Mouse (Mus musculus) heart, postnatal 0 days (tissue): ENCODE measurements around the gene Rpl5. TPM values are rescaled to one million over a fixed set of nuclear protein-coding genes. Genes with fewer than 3 reads are reported as not detected.

Source experiments
- ATAC-seq: fragments of 200-750 bp; cut with Nextera tagmentation; 2 replicates; pipeline ENCODE4 v1.8.0; 2017; ENCODE audit warnings: low read depth, moderate number of reproducible peaks, moderate library complexity; ENCODE audit not compliant: insufficient read depth
- DNase-seq: peaks from one replicate; pipeline ENCODE4 v3.0.0-alpha.2; 2016; ENCODE audit warnings: low spot score
- H3K27ac ChIP-seq: fragments of 300-500 bp; sonication (generic); 2 replicates; pipeline ENCODE4 v1.5.1; 2014; ENCODE audit warnings: low read depth, mild to moderate bottlenecking
- H3K27me3 ChIP-seq: fragments of 300-500 bp; sonication (generic); 2 replicates; pipeline ENCODE4 v1.6.1; 2014; ENCODE audit warnings: low read length, mixed read lengths; ENCODE audit not compliant: control insufficient read depth, insufficient read depth
- H3K36me3 ChIP-seq: fragments of 300-500 bp; sonication (generic); replicated peaks from 2 replicates; pipeline ENCODE4 v1.6.1; 2014; ENCODE audit warnings: low read length, mixed read lengths; ENCODE audit not compliant: control insufficient read depth, insufficient read depth
- H3K4me1 ChIP-seq: fragments of 300-500 bp; sonication (generic); 2 replicates; pipeline ENCODE4 v1.6.1; 2014; ENCODE audit warnings: antibody characterized with exemption; ENCODE audit not compliant: control insufficient read depth, insufficient read depth
- H3K4me2 ChIP-seq: fragments of 300-500 bp; sonication (generic); 2 replicates; pipeline ENCODE4 v1.6.1; 2014; ENCODE audit warnings: low read depth, mild to moderate bottlenecking, low read length, moderate library complexity
- H3K4me3 ChIP-seq: fragments of 300-500 bp; sonication (generic); 2 replicates; pipeline ENCODE4 v1.5.1; 2014; ENCODE audit warnings: low read depth, low read length
- H3K9ac ChIP-seq: fragments of 300-500 bp; sonication (generic); replicated peaks from 2 replicates; pipeline ENCODE4 v1.6.1; 2014; ENCODE audit warnings: low read depth, low read length, mixed read lengths
- H3K9me3 ChIP-seq: fragments of 300-500 bp; sonication (generic); replicated peaks from 2 replicates; pipeline ENCODE4 v1.6.1; 2016; ENCODE audit warnings: low read length; ENCODE audit not compliant: control insufficient read depth
- CTCF ChIP-seq: IDR thresholded peaks from 2 replicates; pipeline ENCODE4 v1.5.1; 2016; ENCODE audit warnings: antibody characterized with exemption, control low read depth, low read depth
- EP300 ChIP-seq: IDR thresholded peaks from 2 replicates; pipeline ENCODE4 v1.6.1; 2016; ENCODE audit warnings: antibody characterized with exemption, low read depth
- WGBS: fragments of 180-500 bp; shearing (Covaris S2); extraction: QIAGEN DNeasy Blood & Tissue Kit; methylation state at CpG from one replicate; pipeline ENCODE4 v1.1.7; 2014; 5-methylcytosine and 5-hydroxymethylcytosine counted together
- polyA plus RNA-seq: library from polyadenylated mRNA; unstranded; fragments of >200 nt; fragmentation: Nextera tagmentation; extraction: Ambion mirVana; gene quantifications from 2 replicates; pipeline ENCODE4 v1.2.1, GENCODE M21; 2015
- total RNA-seq: library from RNA; depleted of rRNA; stranded (reverse); fragments of >200 nt; gene quantifications from 2 replicates; pipeline ENCODE4 v1.2.3, GENCODE M21; 2014; ENCODE audit warnings: low replicate concordance; rRNA removed

Rpl5 gene
- total and polyA plus RNA-seq, 2 experiments from 2014 or later: 26.8 to 233 TPM

DNA sequence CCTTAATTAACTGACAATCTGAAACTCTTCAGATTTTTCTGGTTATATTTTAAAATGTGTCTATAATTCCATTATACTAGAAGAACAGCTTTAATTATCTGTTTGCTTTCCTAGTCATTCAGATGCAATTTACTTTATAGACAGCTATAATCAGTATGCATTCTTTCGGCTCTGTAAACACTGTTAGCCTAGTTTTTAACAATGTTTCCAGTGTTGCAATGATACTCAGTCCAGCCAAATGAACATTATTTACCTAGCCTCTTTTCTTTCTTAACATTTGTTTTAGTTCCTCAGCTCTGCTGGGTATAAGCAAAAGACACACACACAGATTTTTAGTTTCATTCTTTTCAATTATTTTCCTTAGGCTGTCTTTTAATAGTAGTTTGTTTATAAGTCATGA lies 48.6 kb downstream of the Rpl5 start:
- TF ChIP-seq CTCF: no peak
- H3K4me2 ChIP-seq: no peak overlapping the region
- H3K4me3 ChIP-seq: no peak overlapping the region
- no peak overlapping the region for H3K27ac ChIP-seq
- peaks cover 10% of the 10 kb centered on the region; the same call in 1 of the 2 replicates for H3K4me1 ChIP-seq
- 0 out of 2 replicates have a peak, but pooled peaks cover 3% of the 10 kb centered on the region for H3K9me3 ChIP-seq
- ATAC-seq (no peak), DNase-seq (no peak)
- no peaks in the 10 kb centered on the region for H3K36me3 ChIP-seq
- no peaks in the 10 kb centered on the region for H3K27me3 ChIP-seq
- no peak overlapping the region for H3K9ac ChIP-seq
- 89% methylated on average over 1 of the region's 1 CpGs for WGBS

DNA sequence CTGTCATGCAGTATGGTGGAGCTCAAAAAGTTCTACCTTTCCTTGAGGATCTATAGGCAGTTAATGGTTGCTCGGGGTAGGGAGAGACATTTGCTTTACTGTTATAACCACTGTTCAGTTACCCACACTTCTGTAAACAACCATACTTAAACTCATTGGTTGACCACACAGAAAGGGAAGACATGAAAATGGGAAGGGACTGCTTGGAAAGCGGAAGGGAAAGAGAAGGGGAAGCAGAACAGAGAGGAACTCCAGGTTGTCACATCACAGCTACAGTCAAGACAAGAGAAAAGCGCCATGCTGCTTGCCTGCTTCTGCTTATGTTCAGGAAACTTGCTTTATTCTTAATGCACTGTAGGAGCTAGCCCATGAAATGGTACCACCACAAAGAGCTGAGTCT lies 49.3 kb downstream of the Rpl5 start:
- no peak overlapping the region for H3K4me3 ChIP-seq
- H3K4me2 ChIP-seq: no peak overlapping the region
- no peak for TF ChIP-seq CTCF
- TF ChIP-seq EP300: no peak
- 89% methylated on average over 3 of the region's 3 CpGs for WGBS
- H3K9ac ChIP-seq: no peak overlapping the region
- peaks cover 10% of the 10 kb centered on the region; the same call in 1 of the 2 replicates for H3K4me1 ChIP-seq
- ATAC-seq (no peak), DNase-seq (no peak)
- no peaks in the 10 kb centered on the region for H3K27me3 ChIP-seq
- no peak overlapping the region for H3K27ac ChIP-seq
- H3K36me3 ChIP-seq: no peaks in the 10 kb centered on the region
- H3K9me3 ChIP-seq: 0 out of 2 replicates have a peak, but pooled peaks cover 3% of the 10 kb centered on the region

DNA sequence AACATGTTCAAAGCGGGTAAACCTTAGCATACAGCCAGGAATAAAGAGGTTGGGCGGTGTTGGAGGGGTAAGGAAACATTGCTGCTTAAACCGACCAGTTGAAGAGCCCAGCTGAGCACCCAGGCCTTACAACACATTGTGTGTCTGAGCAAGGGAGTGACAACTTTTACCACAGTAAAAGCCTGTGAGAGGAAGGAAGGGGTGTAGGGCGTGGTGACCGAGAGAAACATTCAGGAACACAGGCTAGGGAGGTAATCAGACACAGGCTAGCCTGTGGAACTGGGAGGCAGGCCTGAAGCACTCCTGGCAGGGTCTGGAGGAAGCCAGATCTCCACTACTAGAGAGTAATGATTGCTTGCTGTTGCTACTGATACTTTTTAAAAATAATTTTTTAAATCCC lies 50.3 kb downstream of the Rpl5 start:
- no peak overlapping the region for H3K4me2 ChIP-seq
- H3K4me3 ChIP-seq: no peak overlapping the region
- H3K27ac ChIP-seq: peak overlapping the region; percentile 30; the same call in 1 of the 2 replicates
- no peaks in the 10 kb centered on the region for H3K27me3 ChIP-seq
- peaks cover 10% of the 10 kb centered on the region; the same call in 1 of the 2 replicates for H3K4me1 ChIP-seq
- TF ChIP-seq CTCF: no peak
- no peak for TF ChIP-seq EP300
- WGBS: 61% methylated on average over 5 of the region's 5 CpGs
- no peak for ATAC-seq
- H3K36me3 ChIP-seq: no peaks in the 10 kb centered on the region
- no peak overlapping the region for H3K9ac ChIP-seq
- H3K9me3 ChIP-seq: 0 out of 2 replicates have a peak, but pooled peaks cover 3% of the 10 kb centered on the region
- DNase-seq: no peak

Other genes with a start within 250 kb of the Rpl5 start
- 0.62 TPM in 1 of 2 replicates, not detected in the other for gene Gfi1, start 174.5 kb upstream of the Rpl5 start, total RNA-seq
- gene Gfi1, start 174.5 kb upstream of the Rpl5 start, polyA plus RNA-seq: not detected in 2 replicates
- gene Ube2d2b, start 70.4 kb upstream of the Rpl5 start, total RNA-seq: not detected in 2 replicates
- not detected in 2 replicates for gene Ube2d2b, start 70.4 kb upstream of the Rpl5 start, polyA plus RNA-seq
- gene Evi5, start 25.4 kb upstream of the Rpl5 start, total RNA-seq: 55.9 and 66.6 TPM in 2 replicates
- gene Evi5, start 25.4 kb upstream of the Rpl5 start, polyA plus RNA-seq: 35.8 and 38.4 TPM in 2 replicates
- gene Fam69a, start 86.6 kb downstream of the Rpl5 start, total RNA-seq: 1.9 and 5.7 TPM in 2 replicates
- gene Fam69a, start 86.6 kb downstream of the Rpl5 start, polyA plus RNA-seq: 18.6 and 19.2 TPM in 2 replicates
- 20.2 and 33.3 TPM in 2 replicates for gene Mtf2, start 165.2 kb downstream of the Rpl5 start, total RNA-seq
- 34.4 and 38.1 TPM in 2 replicates for gene Mtf2, start 165.2 kb downstream of the Rpl5 start, polyA plus RNA-seq
- 30.1 and 40.4 TPM in 2 replicates for gene Tmed5, start 232.1 kb downstream of the Rpl5 start, total RNA-seq
- gene Tmed5, start 232.1 kb downstream of the Rpl5 start, polyA plus RNA-seq: 23.2 and 25.8 TPM in 2 replicates
- 1.5 and 10.9 TPM in 2 replicates for gene Ccdc18, start 232.4 kb downstream of the Rpl5 start, total RNA-seq
- 1.4 and 1.7 TPM in 2 replicates for gene Ccdc18, start 232.4 kb downstream of the Rpl5 start, polyA plus RNA-seq